Mouse (Mus musculus): ENCODE results near the gene Gm11042. TPM values are rescaled to one million over a fixed set of nuclear protein-coding genes. Genes with fewer than 3 reads are reported as not detected.

The Gm11042 gene
- not detected in 2 replicates for polyA plus RNA-seq (2012; rRNA removed)

DNA sequence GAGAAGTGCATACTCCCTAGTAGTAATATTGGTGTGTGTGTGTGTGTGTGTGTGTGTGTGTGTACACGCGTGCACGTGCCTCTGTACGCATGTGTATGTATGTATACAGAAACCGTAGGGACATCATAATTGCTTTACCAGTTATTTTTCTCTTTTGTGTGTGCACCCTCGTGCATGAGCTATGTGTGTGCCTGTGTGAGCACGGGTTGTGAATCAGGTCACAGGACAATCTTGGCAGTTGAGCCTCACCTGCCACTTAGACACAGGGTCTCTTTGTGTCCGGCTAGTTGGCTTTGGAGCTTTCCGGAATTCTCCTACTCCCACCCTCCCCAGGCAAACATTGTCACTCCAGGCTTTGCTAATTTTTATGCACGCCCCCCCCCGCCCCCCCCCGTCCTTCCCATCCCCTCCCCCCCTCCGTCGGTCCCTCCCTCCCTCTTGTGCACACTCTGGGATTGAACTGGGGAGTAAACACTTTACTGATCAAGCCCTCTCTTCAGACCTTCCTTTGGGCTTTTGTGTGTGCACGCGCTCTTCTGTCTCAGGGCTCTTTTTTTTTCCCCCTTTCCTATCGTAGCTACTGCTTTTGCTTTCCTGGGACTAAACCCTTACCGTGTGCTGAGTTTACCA lies at the start of gene Gm11042:
Gm11042 (minus strand) TSS at position 51 of the 630 bp plus-strand sequence.
- H3K4me1 ChIP-seq (replicated peaks; ENCODE audit: control insufficient read depth, insufficient read depth, low read length): peaks cover 9% of the 10 kb centered on the region
- no peak within 1 kb of the TSS for H3K27ac ChIP-seq (ENCODE audit: control insufficient read depth, insufficient read depth, low read length)
- H3K36me3 ChIP-seq (ENCODE audit: control insufficient read depth, insufficient read depth, low read length): no peaks in the 10 kb centered on the region
- TF ChIP-seq POLR2A (IDR thresholded peaks at IDR 0.05; ENCODE audit: control insufficient read depth, extremely low read depth, insufficient read depth, low read length, poor library complexity) (no peak), CTCF (IDR thresholded peaks at IDR 0.05; ENCODE audit: borderline replicate concordance, control insufficient read depth, extremely low read depth, insufficient read depth, low read length, poor library complexity) (no peak)
- WGBS: 38% methylated on average over 15 of the region's 18 CpGs
- peak within 1 kb of the TSS; percentile 57 for H3K4me3 ChIP-seq (ENCODE audit: control insufficient read depth, insufficient read depth, low read length)
- no peaks in the 10 kb centered on the region for H3K27me3 ChIP-seq (ENCODE audit: control insufficient read depth, insufficient read depth, low read length)
- DNase-seq: no peak

DNA sequence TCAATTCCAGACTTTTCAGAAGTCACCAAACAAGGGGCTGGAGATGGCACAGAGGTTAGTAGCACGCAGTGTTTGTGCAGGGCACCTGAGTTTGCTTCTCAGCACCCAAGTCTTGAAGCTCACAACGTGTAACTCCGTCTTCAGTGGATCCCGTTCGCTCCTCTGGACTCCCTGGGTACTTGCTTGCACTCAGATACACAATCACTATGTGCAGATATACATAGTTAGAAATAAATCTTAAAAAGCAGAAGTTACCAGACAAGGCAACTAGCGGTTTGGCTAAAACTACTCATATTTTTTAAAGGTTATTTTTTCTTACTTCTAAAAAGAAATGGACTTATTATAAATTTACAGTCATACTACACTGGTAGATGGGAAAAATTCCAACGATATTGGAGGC lies 48.3 kb upstream of the Gm11042 start:
- no peak for DNase-seq
- Histone ChIP-seq H3K4me1 (replicated peaks; ENCODE audit: control insufficient read depth, insufficient read depth, low read length) (no peaks in the 10 kb centered on the region), H3K4me3 (ENCODE audit: control insufficient read depth, insufficient read depth, low read length) (no peak overlapping the region), H3K27me3 (ENCODE audit: control insufficient read depth, insufficient read depth, low read length) (no peaks in the 10 kb centered on the region), H3K36me3 (ENCODE audit: control insufficient read depth, insufficient read depth, low read length) (no peaks in the 10 kb centered on the region), H3K27ac (ENCODE audit: control insufficient read depth, insufficient read depth, low read length) (no peak overlapping the region)
- WGBS: 9% methylated on average over 7 of the region's 7 CpGs
- TF ChIP-seq POLR2A (IDR thresholded peaks at IDR 0.05; ENCODE audit: control insufficient read depth, extremely low read depth, insufficient read depth, low read length, poor library complexity) (no peak), CTCF (IDR thresholded peaks at IDR 0.05; ENCODE audit: borderline replicate concordance, control insufficient read depth, extremely low read depth, insufficient read depth, low read length, poor library complexity) (no peak)

- DNase-seq: no peak
- Histone ChIP-seq H3K36me3 (ENCODE audit: control insufficient read depth, insufficient read depth, low read length) (no peaks in the 10 kb centered on the region), H3K27me3 (ENCODE audit: control insufficient read depth, insufficient read depth, low read length) (no peaks in the 10 kb centered on the region), H3K27ac (ENCODE audit: control insufficient read depth, insufficient read depth, low read length) (no peak overlapping the region), H3K4me1 (replicated peaks; ENCODE audit: control insufficient read depth, insufficient read depth, low read length) (no peaks in the 10 kb centered on the region), H3K4me3 (ENCODE audit: control insufficient read depth, insufficient read depth, low read length) (no peak overlapping the region)
- TF ChIP-seq POLR2A (IDR thresholded peaks at IDR 0.05; ENCODE audit: control insufficient read depth, extremely low read depth, insufficient read depth, low read length, poor library complexity) (no peak), CTCF (IDR thresholded peaks at IDR 0.05; ENCODE audit: borderline replicate concordance, control insufficient read depth, extremely low read depth, insufficient read depth, low read length, poor library complexity) (no peak)
- 95% methylated on average over 6 of the region's 6 CpGs for WGBS
These were observed 46.9 kb upstream of the Gm11042 start for GRCm38 (mm10) chr12:74363076-74363475.

GRCm38 (mm10) chr12:74362453-74362852 lies 46.3 kb upstream of the Gm11042 start:
- H3K36me3 ChIP-seq (ENCODE audit: control insufficient read depth, insufficient read depth, low read length): no peaks in the 10 kb centered on the region
- TF ChIP-seq CTCF (IDR thresholded peaks at IDR 0.05; ENCODE audit: borderline replicate concordance, control insufficient read depth, extremely low read depth, insufficient read depth, low read length, poor library complexity): no peak
- DNase-seq: no peak
- no peak overlapping the region for H3K27ac ChIP-seq (ENCODE audit: control insufficient read depth, insufficient read depth, low read length)
- H3K4me3 ChIP-seq (ENCODE audit: control insufficient read depth, insufficient read depth, low read length): no peak overlapping the region
- 79% methylated on average over 2 of the region's 2 CpGs for WGBS
- no peaks in the 10 kb centered on the region for H3K4me1 ChIP-seq (replicated peaks; ENCODE audit: control insufficient read depth, insufficient read depth, low read length)
- no peaks in the 10 kb centered on the region for H3K27me3 ChIP-seq (ENCODE audit: control insufficient read depth, insufficient read depth, low read length)

DNA sequence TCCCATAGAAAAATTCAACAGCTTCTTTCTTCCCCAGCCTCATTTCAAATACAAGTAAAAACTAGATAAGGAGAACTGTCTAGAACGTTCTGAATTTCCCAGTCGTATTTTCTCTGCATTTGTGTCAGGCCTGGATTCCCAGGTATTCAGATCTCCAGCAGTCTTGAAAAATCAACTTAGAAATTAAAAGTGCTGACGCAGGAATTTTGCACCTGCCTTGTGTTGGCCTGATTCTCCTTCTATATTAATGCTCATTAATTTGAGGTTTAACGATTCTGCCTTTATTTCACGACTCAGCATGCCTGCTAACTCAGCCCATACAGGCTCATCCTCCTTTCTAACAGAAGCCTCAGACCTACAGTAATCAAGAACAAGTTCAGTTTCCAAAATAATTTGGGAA lies 43.6 kb upstream of the Gm11042 start:
- H3K27ac ChIP-seq (ENCODE audit: control insufficient read depth, insufficient read depth, low read length): no peak overlapping the region
- no peaks in the 10 kb centered on the region for H3K36me3 ChIP-seq (ENCODE audit: control insufficient read depth, insufficient read depth, low read length)
- H3K4me3 ChIP-seq (ENCODE audit: control insufficient read depth, insufficient read depth, low read length): no peak overlapping the region
- DNase-seq: no peak
- TF ChIP-seq CTCF (IDR thresholded peaks at IDR 0.05; ENCODE audit: borderline replicate concordance, control insufficient read depth, extremely low read depth, insufficient read depth, low read length, poor library complexity) (no peak), POLR2A (IDR thresholded peaks at IDR 0.05; ENCODE audit: control insufficient read depth, extremely low read depth, insufficient read depth, low read length, poor library complexity) (no peak)
- no peaks in the 10 kb centered on the region for H3K27me3 ChIP-seq (ENCODE audit: control insufficient read depth, insufficient read depth, low read length)
- H3K4me1 ChIP-seq (replicated peaks; ENCODE audit: control insufficient read depth, insufficient read depth, low read length): no peaks in the 10 kb centered on the region
- 93% methylated on average over 5 of the region's 5 CpGs for WGBS

GRCm38 (mm10) chr12:74357806-74358205 lies 41.6 kb upstream of the Gm11042 start:
- Histone ChIP-seq H3K36me3 (ENCODE audit: control insufficient read depth, insufficient read depth, low read length) (no peaks in the 10 kb centered on the region), H3K27ac (ENCODE audit: control insufficient read depth, insufficient read depth, low read length) (no peak overlapping the region), H3K4me3 (ENCODE audit: control insufficient read depth, insufficient read depth, low read length) (no peak overlapping the region), H3K4me1 (replicated peaks; ENCODE audit: control insufficient read depth, insufficient read depth, low read length) (no peaks in the 10 kb centered on the region), H3K27me3 (ENCODE audit: control insufficient read depth, insufficient read depth, low read length) (no peaks in the 10 kb centered on the region)
- DNase-seq: no peak
- TF ChIP-seq POLR2A (IDR thresholded peaks at IDR 0.05; ENCODE audit: control insufficient read depth, extremely low read depth, insufficient read depth, low read length, poor library complexity): no peak
- no peak for TF ChIP-seq CTCF (IDR thresholded peaks at IDR 0.05; ENCODE audit: borderline replicate concordance, control insufficient read depth, extremely low read depth, insufficient read depth, low read length, poor library complexity)
- 81% methylated on average over 6 of the region's 6 CpGs for WGBS

DNA sequence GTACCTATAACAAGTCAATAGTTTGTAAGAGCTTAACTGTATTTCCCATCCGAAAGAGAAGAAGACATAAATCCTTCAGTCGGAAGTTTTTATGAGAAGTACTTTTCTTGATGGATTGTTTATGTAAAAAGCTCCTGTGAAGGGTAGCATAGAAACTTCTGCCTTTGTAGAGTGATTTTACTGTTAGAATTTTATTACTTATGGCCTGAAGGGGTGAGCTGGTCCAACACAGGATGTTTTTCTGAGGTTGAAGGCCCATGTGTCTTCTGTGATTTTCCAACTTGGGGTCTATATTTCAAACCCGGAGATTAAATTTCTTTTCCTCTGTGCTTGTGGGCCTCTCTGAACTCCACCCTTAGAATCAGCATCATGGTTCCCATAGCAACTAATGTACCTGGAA lies 26.5 kb upstream of the Gm11042 start:
- WGBS: 76% methylated on average over 3 of the region's 3 CpGs
- H3K27ac ChIP-seq (ENCODE audit: control insufficient read depth, insufficient read depth, low read length): no peak overlapping the region
- DNase-seq: no peak
- H3K27me3 ChIP-seq (ENCODE audit: control insufficient read depth, insufficient read depth, low read length): no peaks in the 10 kb centered on the region
- H3K36me3 ChIP-seq (ENCODE audit: control insufficient read depth, insufficient read depth, low read length): no peaks in the 10 kb centered on the region
- no peak overlapping the region for H3K4me3 ChIP-seq (ENCODE audit: control insufficient read depth, insufficient read depth, low read length)
- TF ChIP-seq POLR2A (IDR thresholded peaks at IDR 0.05; ENCODE audit: control insufficient read depth, extremely low read depth, insufficient read depth, low read length, poor library complexity): no peak
- TF ChIP-seq CTCF (IDR thresholded peaks at IDR 0.05; ENCODE audit: borderline replicate concordance, control insufficient read depth, extremely low read depth, insufficient read depth, low read length, poor library complexity): no peak
- no peaks in the 10 kb centered on the region for H3K4me1 ChIP-seq (replicated peaks; ENCODE audit: control insufficient read depth, insufficient read depth, low read length)
